Mouse (Mus musculus): ENCODE data around the gene Olfr460. TPM values are rescaled to one million over a fixed set of nuclear protein-coding genes. Genes with fewer than 3 reads are reported as not detected.

The Olfr460 gene
- polyA plus RNA-seq, 1 experiment from 2014 or later: not detected

- Histone ChIP-seq H3K9ac (replicated peaks) (no peak within 1 kb of the TSS), H3K4me1 (replicated peaks) (no peaks in the 10 kb centered on the region), H3K4me3 (replicated peaks) (no peak within 1 kb of the TSS), H3K36me3 (no peaks in the 10 kb centered on the region), H3K27ac (no peak within 1 kb of the TSS), H3K4me2 (replicated peaks) (no peak within 1 kb of the TSS), H3K27me3 (no peaks in the 10 kb centered on the region), H3K9me3 (no peaks in the 10 kb centered on the region)
- no peak for ATAC-seq
- 90% methylated on average over 4 of the region's 4 CpGs for WGBS
These were observed 44.1 kb downstream of the Olfr460 start, which contains the start of gene Tas2r138 for GRCm38 (mm10) chr6:40613260-40613852. Gene Tas2r138 (minus strand): TSS chr6:40613310.

GRCm38 (mm10) chr6:40617965-40618364 is 48.7 kb downstream of the Olfr460 start:
- Histone ChIP-seq H3K4me2 (replicated peaks) (no peak overlapping the region), H3K27ac (no peak overlapping the region), H3K9me3 (no peaks in the 10 kb centered on the region), H3K4me1 (replicated peaks) (no peaks in the 10 kb centered on the region), H3K4me3 (replicated peaks) (no peak overlapping the region), H3K36me3 (no peaks in the 10 kb centered on the region), H3K27me3 (no peaks in the 10 kb centered on the region), H3K9ac (replicated peaks) (no peak overlapping the region)
- WGBS: 22% methylated on average over 2 of the region's 2 CpGs
- peak; percentile 63; the same call in 1 of the 2 replicates for ATAC-seq

Other genes with a start within 250 kb of the Olfr460 start
- gene Agk, start 244.3 kb upstream of the Olfr460 start, polyA plus RNA-seq (2015; fragmentation: Nextera tagmentation; extraction: Ambion mirVana): 36.5 and 40.5 TPM in 2 replicates
- gene E330009J07Rik, start 133.4 kb upstream of the Olfr460 start, polyA plus RNA-seq (2015; fragmentation: Nextera tagmentation; extraction: Ambion mirVana): 14.2 and 14.3 TPM in 2 replicates
- 0.13 and 0.15 TPM in 2 replicates for gene Wee2, start 130.4 kb upstream of the Olfr460 start, polyA plus RNA-seq (2015; fragmentation: Nextera tagmentation; extraction: Ambion mirVana)
- gene Ssbp1, start 98.1 kb upstream of the Olfr460 start, polyA plus RNA-seq (2015; fragmentation: Nextera tagmentation; extraction: Ambion mirVana): 152 and 165 TPM in 2 replicates
- 0.15 TPM in 1 of 2 replicates, not detected in the other for gene Tas2r137, start 78.3 kb upstream of the Olfr460 start, polyA plus RNA-seq (2015; fragmentation: Nextera tagmentation; extraction: Ambion mirVana)
- gene Tas2r108, start 76.0 kb upstream of the Olfr460 start, polyA plus RNA-seq (2015; fragmentation: Nextera tagmentation; extraction: Ambion mirVana): not detected in 2 replicates
- not detected in 2 replicates for gene Prss37, start 50.0 kb upstream of the Olfr460 start, polyA plus RNA-seq (2015; fragmentation: Nextera tagmentation; extraction: Ambion mirVana)
- gene Olfr461, start 14.4 kb upstream of the Olfr460 start, polyA plus RNA-seq (2015; fragmentation: Nextera tagmentation; extraction: Ambion mirVana): 0.12 and 0.16 TPM in 2 replicates
- 0.26 and 0.62 TPM in 2 replicates for gene Clec5a, start 16.3 kb downstream of the Olfr460 start, polyA plus RNA-seq (2015; fragmentation: Nextera tagmentation; extraction: Ambion mirVana)
- not detected in 2 replicates for gene Tas2r138, start 43.8 kb downstream of the Olfr460 start, polyA plus RNA-seq (2015; fragmentation: Nextera tagmentation; extraction: Ambion mirVana)
- not detected in 2 replicates for gene Mgam, start 59.3 kb downstream of the Olfr460 start, polyA plus RNA-seq (2015; fragmentation: Nextera tagmentation; extraction: Ambion mirVana)

All from midbrain, embryonic 13.5 days (tissue).